Mouse (Mus musculus) neural tube, embryonic 10.5 days (tissue): ENCODE measurements around the gene Kctd19.

Experiments used
- DNase-seq: peaks from one replicate; pipeline ENCODE4 v3.0.0-alpha.2; 2017; ENCODE audit warnings: low spot score; ENCODE audit errors: extremely low spot score

The Kctd19 gene

DNA sequence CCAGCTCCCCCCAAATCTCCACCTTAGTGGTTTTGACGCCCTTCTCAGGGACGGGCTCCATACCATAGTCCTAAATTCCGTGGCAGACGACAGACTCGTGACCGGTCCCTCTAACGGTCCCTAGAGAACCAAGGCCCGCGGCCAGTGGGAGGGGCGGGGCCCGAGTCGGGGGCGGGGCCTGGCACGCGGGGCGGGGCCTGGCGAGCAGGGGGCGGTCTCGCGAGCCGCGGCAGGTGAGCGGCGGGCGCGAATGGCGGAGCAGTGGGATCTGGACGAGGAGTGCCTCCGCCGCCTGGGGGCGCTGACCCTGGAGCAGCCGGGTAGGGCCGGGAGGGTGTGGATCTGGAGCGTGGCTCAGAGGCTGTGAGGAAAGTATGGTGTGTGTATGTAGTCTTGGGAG lies at the start of gene Kctd19, which contains the start of gene Lrrc36:
TSS of gene Kctd19 (minus strand) at position 112 of the 400 bp plus-strand sequence.
TSS of gene Lrrc36 (plus strand) at position 181 of the 400 bp plus-strand sequence.
- DNase-seq = peak; percentile 64

DNA sequence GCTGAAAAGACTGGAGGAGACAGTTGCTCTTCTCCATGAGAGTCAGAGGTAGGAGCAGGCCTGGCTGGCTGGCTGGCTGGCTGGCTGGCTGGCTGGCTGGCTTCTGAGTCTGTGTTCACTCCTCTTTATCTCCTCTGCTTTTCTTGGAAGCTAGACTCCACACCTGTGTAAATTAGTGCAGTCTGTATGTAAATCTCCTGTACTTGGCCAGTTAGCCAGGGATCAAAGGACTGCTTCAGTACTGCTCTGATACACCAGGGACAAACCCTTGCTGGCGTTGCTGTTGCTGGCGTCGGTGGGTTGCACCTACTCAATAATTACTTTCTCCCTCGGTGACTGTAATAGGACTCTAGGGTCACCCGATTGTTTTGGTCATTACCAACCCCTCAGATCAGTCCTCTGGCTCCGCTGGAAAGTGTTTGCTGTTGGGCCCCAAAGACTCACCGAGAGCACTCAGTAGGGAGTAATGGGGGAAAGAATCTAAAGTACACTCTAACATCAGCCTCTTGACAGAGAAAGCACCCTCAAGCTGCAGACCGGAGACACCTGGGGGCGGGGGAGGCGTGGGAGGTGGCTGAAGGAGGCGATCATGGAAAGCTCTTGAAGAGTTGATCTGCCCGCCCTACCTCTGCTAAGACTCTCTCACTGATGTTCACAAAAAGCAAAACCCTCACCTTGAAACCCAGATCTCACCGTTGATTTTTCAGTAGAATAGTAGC lies 47.9 kb upstream of the Kctd19 start:
- DNase-seq = no peak

GRCm38 (mm10) chr8:105455218-105455617 lies 41.9 kb upstream of the Kctd19 start:
- DNase-seq = no peak

DNA sequence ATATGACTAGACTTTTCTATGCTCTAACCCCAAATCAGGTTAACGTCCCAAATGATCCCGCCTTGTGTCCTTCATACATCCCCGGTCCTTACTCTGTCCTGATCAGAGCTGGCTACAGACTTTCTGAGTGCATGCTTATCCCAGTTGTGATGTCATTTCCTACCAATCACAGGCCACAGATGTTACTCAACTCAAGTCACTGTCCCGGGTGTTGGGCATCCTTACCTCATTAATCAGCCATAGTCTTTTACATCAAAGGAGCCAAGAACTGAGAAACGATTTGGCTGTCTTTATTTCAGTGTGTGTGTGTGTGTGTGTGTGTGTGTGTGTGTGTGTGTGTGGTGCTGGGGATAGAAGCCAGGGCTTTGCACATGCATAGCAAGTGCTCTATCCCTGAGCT lies 40.8 kb upstream of the Kctd19 start:
- DNase-seq = no peak

GRCm38 (mm10) chr8:105453296-105453695 lies 40.0 kb upstream of the Kctd19 start:
- DNase-seq = no peak

GRCm38 (mm10) chr8:105451903-105452603 lies 38.8 kb upstream of the Kctd19 start:
- no peak for DNase-seq

DNA sequence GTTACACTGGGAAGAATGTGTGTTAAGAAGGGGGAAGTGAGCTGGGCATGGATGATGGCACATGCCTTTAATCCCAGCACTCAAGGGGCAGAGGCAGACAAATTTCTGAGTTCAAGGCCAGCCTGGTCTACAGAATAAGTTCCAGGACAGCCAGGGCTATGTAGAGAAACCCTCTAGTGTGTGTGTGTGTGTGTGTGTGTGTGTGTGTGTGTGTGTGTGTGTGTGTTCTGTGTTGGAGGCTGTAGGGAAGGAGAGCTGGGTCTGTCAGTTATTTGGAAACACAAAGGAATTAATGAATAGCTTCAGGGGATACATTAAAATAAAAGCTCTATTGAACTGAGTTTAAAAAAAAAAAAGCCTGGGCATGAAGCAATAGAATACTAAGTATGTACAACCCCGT lies 37.7 kb upstream of the Kctd19 start:
- DNase-seq = no peak

- no peak for DNase-seq
Measured at GRCm38 (mm10) chr8:105448596-105448995, 35.3 kb upstream of the Kctd19 start.

GRCm38 (mm10) chr8:105448188-105448587 lies 34.9 kb upstream of the Kctd19 start:
- DNase-seq = no peak

DNA sequence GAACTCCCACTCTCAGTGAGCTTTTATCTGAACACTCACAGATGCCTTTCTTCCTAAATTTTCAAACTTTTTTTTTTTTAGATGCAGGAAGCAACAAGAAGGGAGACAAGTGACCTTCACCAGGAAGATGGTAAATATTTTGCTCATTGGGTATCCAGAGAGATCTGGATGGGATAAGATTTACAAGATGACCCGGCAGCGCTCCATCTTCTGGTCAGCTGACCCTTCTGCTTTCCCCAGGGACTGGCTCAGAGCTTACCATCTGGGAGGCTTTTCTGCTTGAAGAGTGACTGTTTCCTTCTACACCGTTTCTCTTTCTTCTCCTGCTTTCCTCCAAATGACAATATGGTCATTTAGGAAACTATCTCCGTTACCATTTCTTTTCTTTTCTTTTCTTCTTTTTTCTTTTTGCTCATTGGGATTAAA lies 32.8 kb upstream of the Kctd19 start:
- DNase-seq = peak; percentile 55

- DNase-seq = peak; percentile 47
Measured at GRCm38 (mm10) chr8:105445296-105446126, 32.2 kb upstream of the Kctd19 start.

DNA sequence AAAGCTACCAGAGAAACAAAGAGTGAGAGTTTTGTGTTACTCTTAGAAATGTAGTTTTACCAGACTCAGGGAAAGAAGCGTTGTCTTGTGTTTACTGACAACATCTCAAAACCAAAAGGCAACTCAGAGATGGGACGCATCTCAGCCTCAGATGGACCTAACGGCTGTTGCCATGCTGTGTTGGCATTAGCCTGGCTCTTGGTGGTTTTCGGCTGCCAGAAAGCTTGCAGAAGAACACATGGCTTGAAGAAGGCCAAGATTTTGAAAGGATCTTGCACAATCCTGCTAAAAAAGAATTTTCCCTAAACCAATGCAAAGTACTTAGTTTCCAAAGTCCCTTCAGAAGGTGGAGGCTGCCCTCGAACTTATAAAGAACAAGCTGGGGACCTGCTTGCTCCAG lies 29.4 kb upstream of the Kctd19 start:
- DNase-seq = no peak

DNA sequence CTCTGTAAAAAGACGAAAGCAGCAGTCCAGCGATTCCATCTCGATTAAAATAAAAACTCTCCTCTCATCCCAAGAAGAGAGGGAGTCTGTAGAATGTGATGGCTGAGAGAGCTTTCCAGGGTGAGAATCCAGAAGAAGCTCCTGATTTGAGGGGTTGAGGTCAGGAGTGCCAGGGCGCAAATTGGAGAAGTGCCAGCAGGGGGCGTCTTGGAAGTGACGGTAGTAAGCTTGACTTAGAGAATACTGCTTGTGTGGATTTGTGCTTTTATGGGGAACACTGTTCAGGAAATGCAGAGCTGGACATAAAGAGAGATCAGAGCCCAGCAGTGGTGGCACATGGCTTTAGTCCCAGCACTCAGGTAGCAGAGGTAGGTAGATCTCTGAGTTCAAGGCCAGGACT lies 28.1 kb upstream of the Kctd19 start:
- DNase-seq = peak; percentile 83

GRCm38 (mm10) chr8:105438865-105439264 lies 25.6 kb upstream of the Kctd19 start:
- DNase-seq = peak; percentile 45

DNA sequence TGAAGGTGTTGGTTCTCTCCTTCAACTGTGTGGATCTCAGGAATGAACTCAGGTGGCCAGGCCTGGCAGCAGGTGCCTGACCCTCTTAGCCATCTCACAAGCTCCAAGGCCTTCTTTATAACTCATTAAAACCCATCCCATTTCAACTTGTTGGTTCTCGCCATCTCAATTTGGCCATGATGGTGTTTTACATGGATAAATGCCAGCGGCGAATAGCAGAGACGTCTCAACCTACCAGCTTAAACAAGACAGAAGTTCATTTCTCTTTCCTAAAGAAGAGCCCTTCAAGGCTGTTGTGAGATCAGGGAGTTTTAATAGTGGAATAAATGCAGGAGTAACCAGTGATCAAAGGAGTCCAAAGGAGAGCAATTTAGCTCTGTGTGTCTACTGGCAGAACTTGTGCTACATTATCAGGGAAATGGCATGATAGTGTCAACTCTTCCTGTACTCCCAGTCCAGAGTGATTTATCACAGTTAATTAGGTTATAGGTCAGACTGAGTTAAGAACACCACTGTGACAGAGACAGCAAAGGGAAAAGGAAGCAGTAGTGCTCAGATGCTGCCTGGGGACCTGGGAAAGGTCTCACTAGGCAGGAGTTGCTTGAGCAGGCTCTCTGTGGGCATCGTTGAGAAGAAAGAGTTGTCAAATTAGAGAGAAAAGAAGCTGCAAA lies 23.9 kb upstream of the Kctd19 start:
- DNase-seq = no peak

DNA sequence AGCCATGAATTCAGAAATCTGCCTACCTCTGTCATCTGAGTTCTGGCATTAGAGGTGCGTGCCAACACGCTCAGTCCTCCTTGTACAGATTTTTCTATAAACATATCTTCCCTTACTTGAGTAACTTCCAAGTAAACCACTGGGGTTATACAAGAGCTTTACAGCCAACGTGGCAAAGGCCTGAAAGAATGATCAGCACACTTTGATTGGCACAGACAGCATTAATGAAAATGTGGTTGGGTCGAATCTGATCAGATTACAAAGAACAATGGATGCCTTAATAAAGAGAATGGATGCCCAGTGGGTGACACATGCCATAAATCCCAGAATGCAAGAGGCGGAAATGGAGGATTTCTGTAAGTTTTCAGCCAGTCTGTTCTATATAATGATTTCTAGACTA lies 22.9 kb upstream of the Kctd19 start:
- DNase-seq = no peak

DNA sequence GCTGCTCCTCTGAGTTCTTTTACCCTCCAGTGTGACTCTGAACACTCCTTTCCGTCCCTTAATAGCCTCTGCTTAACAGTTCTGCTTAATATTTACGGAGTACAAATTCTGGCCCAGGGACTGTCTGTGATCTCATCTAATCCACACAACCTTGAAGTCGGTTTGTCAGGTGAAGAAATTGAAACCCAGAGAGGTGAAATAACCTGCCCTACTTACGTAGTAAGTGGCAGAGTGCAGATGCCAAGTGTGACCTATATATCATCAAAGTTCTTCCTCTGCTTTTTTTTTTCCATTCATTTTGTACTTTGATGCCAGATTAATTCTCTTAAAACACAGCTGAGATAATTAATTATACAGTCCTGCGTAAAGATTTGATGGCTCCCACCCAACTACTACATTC lies 20.8 kb upstream of the Kctd19 start:
- DNase-seq = no peak

GRCm38 (mm10) chr8:105433511-105433910 lies 20.2 kb upstream of the Kctd19 start:
- DNase-seq = no peak

GRCm38 (mm10) chr8:105433021-105433420 lies 19.7 kb upstream of the Kctd19 start:
- no peak for DNase-seq

DNA sequence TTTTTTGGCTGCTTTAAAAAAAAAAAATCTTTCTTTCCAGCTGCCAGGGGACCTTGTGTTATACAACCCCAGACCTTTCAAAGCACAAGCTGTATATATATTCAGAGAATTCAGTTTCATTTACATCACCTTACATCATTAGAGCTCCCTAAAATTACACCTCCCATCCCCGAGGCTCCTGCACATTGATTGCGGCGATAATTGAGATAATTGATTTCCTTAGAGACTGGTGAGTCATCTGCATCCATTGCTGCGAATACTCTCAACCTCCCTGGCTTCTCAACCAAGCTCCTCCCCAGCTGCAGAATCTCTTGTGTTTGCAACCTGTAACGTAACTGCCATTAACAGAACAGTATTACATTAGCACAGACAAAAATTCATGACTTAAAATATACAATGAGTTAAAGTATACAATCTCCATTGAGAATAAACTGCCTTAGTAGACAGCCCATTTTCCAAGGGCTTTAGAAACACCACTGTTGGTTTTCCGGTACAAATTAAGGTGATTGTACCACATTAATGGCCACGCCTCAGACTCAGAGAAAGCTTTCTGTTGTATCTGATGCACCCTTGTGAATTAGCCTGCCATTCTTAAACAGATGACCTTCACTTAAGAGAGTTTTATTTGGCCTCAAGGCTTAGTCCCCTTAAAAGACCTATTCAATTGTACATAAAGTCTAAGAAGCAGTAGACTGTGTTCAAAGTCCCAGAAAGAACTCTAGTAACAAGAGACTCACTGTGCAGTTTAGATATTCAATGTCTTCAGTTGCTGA lies 18.6 kb upstream of the Kctd19 start:
- no peak for DNase-seq

DNA sequence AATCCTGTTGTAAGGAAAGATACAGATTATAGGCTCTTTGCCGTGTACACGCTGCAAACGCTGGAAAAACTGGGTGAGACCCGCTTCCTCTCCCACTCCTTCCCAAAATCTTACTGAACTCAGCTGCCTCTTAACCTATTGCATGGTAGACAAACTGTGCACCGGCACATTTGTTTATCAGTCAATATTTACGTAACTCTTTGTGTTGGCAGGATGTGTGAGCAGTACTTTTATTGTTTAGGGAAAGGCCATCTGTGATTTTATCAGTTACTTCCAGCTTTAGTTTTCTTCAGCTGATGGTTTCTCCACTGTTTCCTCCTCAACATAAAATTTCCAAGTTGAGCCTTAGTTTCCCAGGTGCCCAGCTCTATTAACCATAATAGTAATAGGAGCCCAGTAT lies 13.6 kb upstream of the Kctd19 start:
- no peak for DNase-seq
